Mouse (Mus musculus) CH12.LX (cell line): ENCODE data around the gene Bloc1s1. TPM values are rescaled to one million over a fixed set of nuclear protein-coding genes. Genes with fewer than 3 reads are reported as not detected.
A peak's percentile ranks its signal among the peaks of the same experiment; 100 is the strongest.

ENCODE experiments used
- DNase-seq: peaks from one replicate; pipeline ENCODE4 v3.0.0-alpha.2; 2013; ENCODE audit errors: extremely low read depth
- H3K27ac ChIP-seq: 2 replicates; pipeline ENCODE4 v1.5.1; 2012; ENCODE audit warnings: low read depth, mild to moderate bottlenecking, control low read depth, moderate library complexity; ENCODE audit not compliant: insufficient read depth
- H3K27me3 ChIP-seq: replicated peaks from 2 replicates; pipeline ENCODE3; 2012; ENCODE audit warnings: inconsistent platforms
- H3K36me3 ChIP-seq, 2 experiments: replicated peaks in 1 of 2; 2 replicates each; pipeline versions ENCODE3 to v1.6.1; 2012; ENCODE audit warnings: inconsistent platforms in 1 of 2, low read length in 1 of 2, mild to moderate bottlenecking in 1 of 2, mixed read lengths in 1 of 2, moderate library complexity in 1 of 2; ENCODE audit not compliant: control insufficient read depth in 1 of 2, insufficient read depth in 1 of 2
- H3K4me1 ChIP-seq, 2 experiments: 2 replicates each; pipeline ENCODE4 v1.6.1; 2012; ENCODE audit warnings: inconsistent platforms in 1 of 2, moderate library complexity in 1 of 2; ENCODE audit not compliant: insufficient read depth in 2 of 2, control insufficient read depth in 1 of 2
- H3K4me2 ChIP-seq: 2 replicates; pipeline ENCODE4 v1.6.1; 2012; ENCODE audit warnings: low read depth, mild to moderate bottlenecking, control low read depth; ENCODE audit not compliant: poor library complexity, insufficient read depth, severe bottlenecking
- H3K4me3 ChIP-seq, 3 experiments: fragments of 150-350 bp in 1 of 3; sonication (generic) in 1 of 3; replicated peaks in 1 of 3; 2 replicates each; pipeline versions ENCODE3 to v1.5.1; 2011 to 2012; ENCODE audit warnings: low read depth in 2 of 3, low read length in 2 of 3, mild to moderate bottlenecking in 2 of 3, moderate library complexity in 2 of 3, control low read depth in 1 of 3, improper control_type of control experiment in 1 of 3, inconsistent platforms in 1 of 3, mixed read lengths in 1 of 3; ENCODE audit not compliant: poor library complexity in 1 of 3
- H3K79me2 ChIP-seq: replicated peaks from 2 replicates; pipeline ENCODE4 v1.6.1; 2012; ENCODE audit warnings: mild to moderate bottlenecking, moderate library complexity; ENCODE audit not compliant: control insufficient read depth, poor library complexity, insufficient read depth, severe bottlenecking; ENCODE audit errors: extremely low read depth
- H3K9ac ChIP-seq: 2 replicates; pipeline ENCODE4 v1.6.1; 2012; ENCODE audit warnings: low read depth, mild to moderate bottlenecking, control low read depth, moderate library complexity; ENCODE audit not compliant: insufficient read depth
- H3K9me3 ChIP-seq: replicated peaks from 2 replicates; pipeline ENCODE3; 2012; ENCODE audit warnings: low read length, inconsistent platforms, mixed read lengths
- CHD2 ChIP-seq: IDR thresholded peaks from 2 replicates; pipeline ENCODE4 v1.6.1; 2011; ENCODE audit warnings: low read length, improper control_type of control experiment
- CTCF ChIP-seq, 2 experiments: IDR thresholded peaks in 1 of 2; conservative IDR thresholded peaks in 1 of 2; 2 replicates each; pipeline ENCODE4 v1.5.1; 2011 to 2012; ENCODE audit warnings: low read depth in 2 of 2, low read length in 2 of 2, improper control_type of control experiment in 1 of 2, inconsistent platforms in 1 of 2, mild to moderate bottlenecking in 1 of 2, moderate library complexity in 1 of 2
- E2F4 ChIP-seq: IDR thresholded peaks from 2 replicates; pipeline ENCODE4 v1.6.1; 2011; ENCODE audit warnings: low read depth, low read length, improper control_type of control experiment; ENCODE audit not compliant: insufficient replicate concordance
- EP300 ChIP-seq: IDR thresholded peaks from 2 replicates; pipeline ENCODE4 v1.6.1; 2011; ENCODE audit warnings: low read length, improper control_type of control experiment
- GABPA ChIP-seq: IDR thresholded peaks from 2 replicates; pipeline ENCODE4 v1.6.1; 2012; ENCODE audit warnings: low read depth, low read length, improper control_type of control experiment, inconsistent platforms; ENCODE audit not compliant: insufficient replicate concordance
- IRF4 ChIP-seq: IDR thresholded peaks from 2 replicates; pipeline ENCODE4 v1.6.1; 2014; ENCODE audit warnings: low read depth, mild to moderate bottlenecking, inconsistent platforms, low read length, improper control_type of control experiment
- JUN ChIP-seq: IDR thresholded peaks from 2 replicates; pipeline ENCODE4 v1.6.1; 2011; ENCODE audit warnings: low read depth, mild to moderate bottlenecking, low read length, improper control_type of control experiment, moderate library complexity; ENCODE audit not compliant: insufficient read depth
- JUND ChIP-seq: conservative IDR thresholded peaks from 2 replicates; pipeline ENCODE4 v1.6.1; 2011; ENCODE audit warnings: low read depth, low read length, improper control_type of control experiment
- KAT2A ChIP-seq: IDR thresholded peaks from 2 replicates; pipeline ENCODE4 v1.6.1; 2012; ENCODE audit warnings: low read length, improper control_type of control experiment, inconsistent platforms; ENCODE audit not compliant: insufficient replicate concordance
- MAFK ChIP-seq: IDR thresholded peaks from 2 replicates; pipeline ENCODE4 v1.6.1; 2011; ENCODE audit warnings: low read length, improper control_type of control experiment; ENCODE audit not compliant: insufficient replicate concordance
- MAX ChIP-seq: IDR thresholded peaks from 2 replicates; pipeline ENCODE4 v1.6.1; 2011; ENCODE audit warnings: low read length, improper control_type of control experiment
- MAZ ChIP-seq: IDR thresholded peaks from 2 replicates; pipeline ENCODE4 v1.6.1; 2012; ENCODE audit warnings: low read depth, mild to moderate bottlenecking, inconsistent platforms, low read length, improper control_type of control experiment, moderate library complexity
- MEF2A ChIP-seq: IDR thresholded peaks from 2 replicates; pipeline ENCODE4 v1.6.1; 2014; ENCODE audit warnings: low read depth, mild to moderate bottlenecking, inconsistent platforms, low read length, improper control_type of control experiment, borderline replicate concordance
- MXI1 ChIP-seq: IDR thresholded peaks from 2 replicates; pipeline ENCODE4 v1.6.1; 2011; ENCODE audit warnings: mild to moderate bottlenecking, low read depth, low read length, improper control_type of control experiment
- MYC ChIP-seq: IDR thresholded peaks from 2 replicates; pipeline ENCODE4 v1.6.1; 2011; ENCODE audit warnings: low read depth, mild to moderate bottlenecking, improper control_type of control experiment, low read length
- NRF1 ChIP-seq: IDR thresholded peaks from 2 replicates; pipeline ENCODE4 v1.6.1; 2014; ENCODE audit warnings: low read depth, mild to moderate bottlenecking, inconsistent platforms, low read length, improper control_type of control experiment, moderate library complexity
- PAX5 ChIP-seq: IDR thresholded peaks from 2 replicates; pipeline ENCODE4 v1.6.1; 2012; ENCODE audit warnings: low read length, inconsistent platforms, mixed read lengths
- POLR2A ChIP-seq: IDR thresholded peaks from 2 replicates; pipeline ENCODE4 v1.6.1; 2011; ENCODE audit warnings: low read depth, mild to moderate bottlenecking, improper control_type of control experiment, low read length
- RAD21 ChIP-seq: IDR thresholded peaks from 2 replicates; pipeline ENCODE4 v1.6.1; 2011; ENCODE audit warnings: low read depth, mild to moderate bottlenecking, low read length, improper control_type of control experiment, moderate library complexity
- RCOR1 ChIP-seq: conservative IDR thresholded peaks from 2 replicates; pipeline ENCODE4 v1.6.1; 2012; ENCODE audit warnings: low read depth, mild to moderate bottlenecking, inconsistent platforms, low read length, improper control_type of control experiment
- TBP ChIP-seq: conservative IDR thresholded peaks from 2 replicates; pipeline ENCODE4 v1.6.1; 2011; ENCODE audit warnings: low read depth, low read length, improper control_type of control experiment
- TCF12 ChIP-seq: IDR thresholded peaks from 2 replicates; pipeline ENCODE4 v1.6.1; 2014; ENCODE audit warnings: low read depth, mild to moderate bottlenecking, inconsistent platforms, low read length, improper control_type of control experiment
- dilution Hi-C: fragments of 300-500 bp; cut with MboI; formaldehyde crosslinking; loops from 2 replicates; pipeline ENCODE4 v1.14.3; 2020; ENCODE audit warnings: low sequenced_read_pairs; ENCODE audit not compliant: extremely low pct_unique_long_range_greater_than_20kb, extremely low pct_ligation_motif_present
- in situ Hi-C: fragments of 300-500 bp; cut with MboI; formaldehyde crosslinking; loops from 3 replicates; pipeline ENCODE4 v1.14.3; 2019; ENCODE audit warnings: low sequenced_read_pairs, low pct_ligation_motif_present, low pct_unique_long_range_greater_than_20kb, mixed read lengths
- polyA plus RNA-seq: library from polyadenylated mRNA; unstranded; fragments of >175 nt; gene quantifications from 2 replicates; pipeline ENCODE4 v1.2.1, GENCODE M21; 2012; ENCODE audit warnings: low read depth; ENCODE audit not compliant: insufficient read length
- total RNA-seq, 2 experiments: library from RNA; depleted of rRNA; stranded (reverse); fragments of 300-350 nt in 1 of 2; fragments of >200 nt in 1 of 2; gene quantifications; 2 replicates each; pipeline ENCODE4 v1.2.3; 2012 to 2014

Bloc1s1 gene
- total and polyA plus RNA-seq, 3 experiments: 34.1 to 74.4 (median 37.1) TPM

- no peak overlapping the region for H3K9ac ChIP-seq
- H3K4me1 ChIP-seq: peaks cover 18 to 41% of the 10 kb centered on the region in 2 experiments
- H3K9me3 ChIP-seq: no peaks in the 10 kb centered on the region
- H3K27ac ChIP-seq: no peak overlapping the region
- in situ Hi-C loops (no loop called here), dilution Hi-C loops (no loop called here)
- H3K36me3 ChIP-seq: peaks cover 18 to 40% of the 10 kb centered on the region in 2 experiments
- H3K79me2 ChIP-seq: no peaks in the 10 kb centered on the region; the same call in 1 of the 2 replicates
- peak overlapping the region in 1 of 3 experiments; percentile 13 for H3K4me3 ChIP-seq
- peaks cover 11% of the 10 kb centered on the region for H3K27me3 ChIP-seq
- TF ChIP-seq MAX (no peak), MAZ (peak; percentile 62; the same call in 1 of the 2 replicates)
- DNase-seq: no peak
- peak overlapping the region; percentile 76 for H3K4me2 ChIP-seq
These were observed 34.7 kb downstream of the Bloc1s1 start for GRCm38 (mm10) chr10:128888941-128889827.

- no peak overlapping the region for H3K4me2 ChIP-seq
- in situ Hi-C loops: no loop called here
- no peak for DNase-seq
- TF ChIP-seq EP300: no peak
- TF ChIP-seq RAD21: no peak
- no peak for TF ChIP-seq CTCF (conservative IDR thresholded peaks at IDR 0.05 in 1 of 2, IDR thresholded peaks at IDR 0.05 in 1 of 2; ENCODE audit: low read depth in 2 of 2, low read length in 2 of 2)
- no peak for TF ChIP-seq TBP
- TF ChIP-seq E2F4: no peak
- TF ChIP-seq, all 38 proteins: peak for 0
- Histone ChIP-seq H3K4me3 (no peak overlapping the region), H3K27me3 (no peaks in the 10 kb centered on the region), H3K4me1 (peaks cover 8 to 24% of the 10 kb centered on the region in 2 experiments), H3K9me3 (no peaks in the 10 kb centered on the region), H3K9ac (no peak overlapping the region), H3K36me3 (peaks cover 31 to 70% of the 10 kb centered on the region in 2 experiments), H3K79me2 (no peaks in the 10 kb centered on the region; the same call in 1 of the 2 replicates), H3K27ac (no peak overlapping the region)
- dilution Hi-C loops: no loop called here
These were observed 41.8 kb downstream of the Bloc1s1 start for GRCm38 (mm10) chr10:128882067-128882466.

GRCm38 (mm10) chr10:128878811-128879210 lies 45.0 kb downstream of the Bloc1s1 start:
- dilution Hi-C loops: no loop called here

More at GRCm38 (mm10) chr10:128878811-128879210, 45.0 kb downstream of the Bloc1s1 start:
- no peaks in the 10 kb centered on the region; the same call in 1 of the 2 replicates for H3K79me2 ChIP-seq
- in situ Hi-C loops: no loop called here
- no peak overlapping the region for H3K4me2 ChIP-seq
- no peaks in the 10 kb centered on the region for H3K9me3 ChIP-seq
- no peak for DNase-seq
- H3K36me3 ChIP-seq: peaks cover 31 to 72% of the 10 kb centered on the region in 2 experiments
- no peak for TF ChIP-seq MYC
- no peak for TF ChIP-seq PAX5
- no peak for TF ChIP-seq CHD2
- TF ChIP-seq MEF2A: no peak
- no peak for TF ChIP-seq RAD21
- TF ChIP-seq GABPA: no peak
- no peak for TF ChIP-seq TCF12
- no peak for TF ChIP-seq RCOR1
- TF ChIP-seq POLR2A: no peak
- no peak for TF ChIP-seq KAT2A
- no peak for TF ChIP-seq JUND
- no peak for TF ChIP-seq NRF1
- TF ChIP-seq MXI1: no peak
- no peak for TF ChIP-seq IRF4
- no peak for TF ChIP-seq JUN
- TF ChIP-seq MAFK: no peak
- no peaks in the 10 kb centered on the region for H3K27me3 ChIP-seq
- no peak overlapping the region for H3K27ac ChIP-seq
- no peak overlapping the region for H3K9ac ChIP-seq
- H3K4me3 ChIP-seq: no peak overlapping the region
- H3K4me1 ChIP-seq: peaks cover 0 to 2% of the 10 kb centered on the region in 2 experiments; a peak in 1 of 4 replicates
